Mouse (Mus musculus) forebrain, embryonic 13.5 days (tissue): Measurements from ENCODE around the gene Sparc. TPM values are rescaled to one million over a fixed set of nuclear protein-coding genes. Genes with fewer than 3 reads are reported as not detected.

ENCODE experiments used
- ATAC-seq: fragments of 200-750 bp; cut with Nextera tagmentation; 2 replicates; pipeline ENCODE4 v1.8.0; 2017
- H3K27ac ChIP-seq: fragments of 300-500 bp; sonication (generic); 2 replicates; pipeline ENCODE4 v1.5.1; 2015; ENCODE audit warnings: inconsistent platforms, mild to moderate bottlenecking, moderate library complexity
- H3K27me3 ChIP-seq: fragments of 300-500 bp; sonication (generic); 2 replicates; pipeline ENCODE4 v1.6.1; 2015; ENCODE audit warnings: mild to moderate bottlenecking, inconsistent platforms
- H3K36me3 ChIP-seq: fragments of 300-500 bp; sonication (generic); 2 replicates; pipeline ENCODE4 v1.6.1; 2015; ENCODE audit warnings: mild to moderate bottlenecking, inconsistent platforms; ENCODE audit not compliant: poor library complexity, severe bottlenecking
- H3K4me1 ChIP-seq: fragments of 300-500 bp; sonication (generic); 2 replicates; pipeline ENCODE4 v1.6.1; 2015; ENCODE audit warnings: inconsistent platforms
- H3K4me2 ChIP-seq: fragments of 300-500 bp; sonication (generic); 2 replicates; pipeline ENCODE4 v1.6.1; 2015; ENCODE audit warnings: inconsistent platforms, mild to moderate bottlenecking, moderate library complexity
- H3K4me3 ChIP-seq: fragments of 300-500 bp; sonication (generic); 2 replicates; pipeline ENCODE4 v1.5.1; 2015; ENCODE audit warnings: mild to moderate bottlenecking, inconsistent platforms
- H3K9ac ChIP-seq: fragments of 300-500 bp; sonication (generic); 2 replicates; pipeline ENCODE4 v1.6.1; 2015; ENCODE audit warnings: mild to moderate bottlenecking, inconsistent platforms
- H3K9me3 ChIP-seq: fragments of 300-500 bp; sonication (generic); replicated peaks from 2 replicates; pipeline ENCODE4 v1.6.1; 2016; ENCODE audit warnings: inconsistent platforms
- WGBS: fragments of 180-500 bp; shearing (Covaris S2); methylation state at CpG from one replicate; pipeline ENCODE4 v1.1.7; 2015; 5-methylcytosine and 5-hydroxymethylcytosine counted together
- polyA plus RNA-seq: library from polyadenylated mRNA; unstranded; fragments of >200 nt; fragmentation: Nextera tagmentation; extraction: Ambion mirVana; gene quantifications from 2 replicates; pipeline ENCODE4 v1.2.1, GENCODE M21; 2015

The Sparc gene
- polyA plus RNA-seq, 1 experiment from 2014 or later = 273 TPM

- Histone ChIP-seq H3K4me3 (no peak overlapping the region), H3K27ac (no peak overlapping the region), H3K4me2 (no peak overlapping the region), H3K4me1 (no peaks in the 10 kb centered on the region; the same call in 1 of the 2 replicates), H3K36me3 (peaks cover 19% of the 10 kb centered on the region; the same call in 1 of the 2 replicates), H3K9me3 (no peaks in the 10 kb centered on the region), H3K27me3 (no peaks in the 10 kb centered on the region), H3K9ac (no peak overlapping the region)
- WGBS = 84% methylated on average over 2 of the region's 2 CpGs
- ATAC-seq = no peak
These were observed 25.9 kb downstream of the Sparc start for GRCm38 (mm10) chr11:55397036-55397435.

- Histone ChIP-seq H3K9me3 (no peaks in the 10 kb centered on the region), H3K4me1 (no peaks in the 10 kb centered on the region; the same call in 1 of the 2 replicates), H3K4me3 (no peak overlapping the region), H3K27ac (no peak overlapping the region), H3K27me3 (no peaks in the 10 kb centered on the region), H3K9ac (no peak overlapping the region), H3K4me2 (no peak overlapping the region), H3K36me3 (peaks cover 13% of the 10 kb centered on the region; the same call in 1 of the 2 replicates)
- 85% methylated on average over 7 of the region's 7 CpGs for WGBS
- ATAC-seq = no peak
These were observed 27.8 kb downstream of the Sparc start for GRCm38 (mm10) chr11:55395073-55395642.

DNA sequence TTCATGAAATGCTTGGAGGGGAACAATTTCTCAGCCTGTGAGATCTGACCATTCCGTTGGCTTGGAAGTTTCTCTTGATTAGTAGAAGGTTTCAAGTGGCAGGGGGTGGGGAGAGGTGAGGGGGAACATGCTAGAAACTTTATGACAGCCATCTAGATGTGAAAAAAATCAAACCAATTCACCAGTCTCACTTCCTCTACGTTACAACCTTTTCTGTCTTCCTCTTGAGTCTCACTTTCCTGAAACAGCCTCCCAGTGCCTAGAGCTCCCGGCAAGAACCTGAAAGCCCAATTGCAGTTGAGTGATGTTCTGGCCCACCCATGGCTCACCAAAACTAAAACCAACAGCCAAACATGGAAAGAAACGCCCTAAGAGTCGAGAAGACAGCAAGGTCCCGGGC, 28.4 kb downstream of the Sparc start:
- 83% methylated on average over 6 of the region's 6 CpGs for whole genome bisulfite sequencing
- no peak for ATAC-seq
- no peak overlapping the region for H3K4me3 ChIP-seq
- H3K9me3 ChIP-seq = no peaks in the 10 kb centered on the region
- no peak overlapping the region for H3K4me2 ChIP-seq
- no peak overlapping the region for H3K9ac ChIP-seq
- no peaks in the 10 kb centered on the region; the same call in 1 of the 2 replicates for H3K4me1 ChIP-seq
- H3K27ac ChIP-seq = no peak overlapping the region
- peaks cover 8% of the 10 kb centered on the region; the same call in 1 of the 2 replicates for H3K36me3 ChIP-seq
- H3K27me3 ChIP-seq = no peaks in the 10 kb centered on the region

- no peaks in the 10 kb centered on the region for H3K27me3 ChIP-seq
- 18% methylated on average over 10 of the region's 10 CpGs for WGBS
- peak; percentile 77 for ATAC-seq
- H3K4me1 ChIP-seq = no peaks in the 10 kb centered on the region; the same call in 1 of the 2 replicates
- peak overlapping the region; percentile 29 for H3K4me2 ChIP-seq
- H3K4me3 ChIP-seq = no peak overlapping the region
- H3K9ac ChIP-seq = no peak overlapping the region
- 0 out of 2 replicates have a peak, but pooled peaks cover 3% of the 10 kb centered on the region for H3K36me3 ChIP-seq
- H3K9me3 ChIP-seq = no peaks in the 10 kb centered on the region
- no peak overlapping the region for H3K27ac ChIP-seq
These were observed 30.5 kb downstream of the Sparc start for GRCm38 (mm10) chr11:55392474-55392873.

GRCm38 (mm10) chr11:55389778-55390177, 33.2 kb downstream of the Sparc start:
- no peak for ATAC-seq
- no peak overlapping the region for H3K27ac ChIP-seq
- no peaks in the 10 kb centered on the region; the same call in 1 of the 2 replicates for H3K4me1 ChIP-seq
- no peaks in the 10 kb centered on the region for H3K9me3 ChIP-seq
- H3K36me3 ChIP-seq = no peaks in the 10 kb centered on the region
- whole genome bisulfite sequencing = 0% methylated on average over 2 of the region's 2 CpGs
- no peak overlapping the region for H3K9ac ChIP-seq
- peaks cover 5% of the 10 kb centered on the region; the same call in 1 of the 2 replicates for H3K27me3 ChIP-seq
- H3K4me2 ChIP-seq = no peak overlapping the region
- no peak overlapping the region for H3K4me3 ChIP-seq

GRCm38 (mm10) chr11:55387576-55387975, 35.4 kb downstream of the Sparc start:
- peaks cover 5% of the 10 kb centered on the region; the same call in 1 of the 2 replicates for H3K27me3 ChIP-seq
- no peaks in the 10 kb centered on the region for H3K36me3 ChIP-seq
- H3K9me3 ChIP-seq = no peaks in the 10 kb centered on the region
- no peak for ATAC-seq
- WGBS = 53% methylated on average over 8 of the region's 8 CpGs
- no peak overlapping the region for H3K9ac ChIP-seq
- no peak overlapping the region for H3K4me3 ChIP-seq
- no peaks in the 10 kb centered on the region for H3K4me1 ChIP-seq
- H3K4me2 ChIP-seq = 0 out of 2 replicates have a peak overlapping the region, but pooled peaks have one; percentile 7
- no peak overlapping the region for H3K27ac ChIP-seq

DNA sequence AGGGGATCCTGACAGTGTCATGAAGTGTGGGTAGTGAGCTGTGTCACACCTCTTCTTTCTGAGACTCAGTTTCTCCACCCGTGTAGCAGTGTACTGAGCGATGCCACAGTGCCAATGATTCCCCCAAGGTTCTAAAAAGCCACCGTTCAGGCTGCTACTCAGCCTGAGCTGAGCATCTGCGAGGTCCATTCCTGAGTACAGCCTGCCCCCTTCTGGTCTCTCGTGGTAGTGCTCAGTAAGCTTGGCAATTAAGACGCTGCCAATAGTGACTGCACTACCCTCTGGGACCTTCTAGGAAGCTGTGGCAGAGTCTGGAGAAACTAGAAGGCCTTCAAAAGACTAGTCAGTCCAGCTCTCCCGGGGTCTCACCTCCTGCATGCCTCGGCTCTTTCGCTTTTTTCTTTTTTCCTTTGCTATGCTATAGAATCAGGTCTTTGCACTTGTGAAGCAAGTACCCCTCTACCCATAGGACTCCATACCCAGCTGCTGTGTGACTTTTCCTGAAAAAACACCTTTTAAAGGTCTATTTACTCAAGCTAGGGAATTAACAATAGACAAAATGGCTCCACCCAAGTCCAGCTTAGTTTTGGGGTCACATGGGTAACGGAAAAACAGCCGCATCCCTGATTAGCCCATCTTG, 36.4 kb downstream of the Sparc start:
- no peak overlapping the region for H3K27ac ChIP-seq
- H3K36me3 ChIP-seq = no peaks in the 10 kb centered on the region
- WGBS = 15% methylated on average over 11 of the region's 11 CpGs
- ATAC-seq = peak; percentile 87
- H3K9me3 ChIP-seq = no peaks in the 10 kb centered on the region
- H3K9ac ChIP-seq = no peak overlapping the region
- H3K4me1 ChIP-seq = no peaks in the 10 kb centered on the region
- no peak overlapping the region for H3K4me3 ChIP-seq
- no peak overlapping the region for H3K4me2 ChIP-seq
- H3K27me3 ChIP-seq = peaks cover 5% of the 10 kb centered on the region; the same call in 1 of the 2 replicates

GRCm38 (mm10) chr11:55383463-55384045, 39.4 kb downstream of the Sparc start:
- Histone ChIP-seq H3K9me3 (no peaks in the 10 kb centered on the region), H3K9ac (no peak overlapping the region), H3K4me3 (no peak overlapping the region), H3K4me1 (peaks cover under 1% of the 10 kb centered on the region; the same call in 1 of the 2 replicates), H3K4me2 (no peak overlapping the region), H3K36me3 (no peaks in the 10 kb centered on the region), H3K27ac (no peak overlapping the region), H3K27me3 (peaks cover 5% of the 10 kb centered on the region; the same call in 1 of the 2 replicates)
- ATAC-seq = no peak
- 25% methylated on average over 6 of the region's 6 CpGs for WGBS

GRCm38 (mm10) chr11:55380908-55381307, 42.1 kb downstream of the Sparc start:
- ATAC-seq = no peak
- no peak overlapping the region for H3K4me3 ChIP-seq
- H3K27ac ChIP-seq = no peak overlapping the region
- H3K36me3 ChIP-seq = no peaks in the 10 kb centered on the region
- 63% methylated on average over 6 of the region's 6 CpGs for WGBS
- peaks cover 6% of the 10 kb centered on the region; the same call in 1 of the 2 replicates for H3K4me1 ChIP-seq
- no peak overlapping the region for H3K4me2 ChIP-seq
- H3K9ac ChIP-seq = no peak overlapping the region
- no peaks in the 10 kb centered on the region for H3K27me3 ChIP-seq
- H3K9me3 ChIP-seq = no peaks in the 10 kb centered on the region

- ATAC-seq = peak; percentile 75
- no peak overlapping the region for H3K4me3 ChIP-seq
- 0 out of 2 replicates have a peak, but pooled peaks cover 5% of the 10 kb centered on the region for H3K27me3 ChIP-seq
- no peaks in the 10 kb centered on the region for H3K36me3 ChIP-seq
- H3K9me3 ChIP-seq = no peaks in the 10 kb centered on the region
- H3K9ac ChIP-seq = no peak overlapping the region
- no peak overlapping the region for H3K4me2 ChIP-seq
- H3K4me1 ChIP-seq = peaks cover 6% of the 10 kb centered on the region; the same call in 1 of the 2 replicates
- H3K27ac ChIP-seq = no peak overlapping the region
- WGBS = 63% methylated on average over 5 of the region's 5 CpGs
These were observed 44.6 kb downstream of the Sparc start for GRCm38 (mm10) chr11:55378371-55378770.

DNA sequence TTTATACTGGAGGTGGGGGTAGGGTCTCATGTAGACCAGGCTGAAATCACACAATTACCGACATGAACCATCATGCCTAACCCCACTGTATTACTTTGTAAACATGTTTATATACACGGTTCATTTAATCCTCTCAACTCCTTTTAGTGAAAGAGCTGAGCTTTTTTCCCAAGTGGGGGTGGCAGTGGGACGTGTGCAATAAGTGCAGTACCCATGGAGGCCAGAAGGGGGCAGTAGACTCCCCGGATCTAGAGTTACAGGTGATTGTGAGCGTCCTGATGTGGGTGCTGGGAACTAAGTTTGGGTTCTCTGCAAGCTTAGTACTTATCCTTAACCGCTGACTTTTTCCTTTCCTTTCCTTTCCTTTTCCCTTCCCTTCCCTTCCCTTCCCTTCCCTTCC, 49.1 kb downstream of the Sparc start:
- H3K4me2 ChIP-seq = no peak overlapping the region
- no peak overlapping the region for H3K27ac ChIP-seq
- H3K27me3 ChIP-seq = 0 out of 2 replicates have a peak, but pooled peaks cover 5% of the 10 kb centered on the region
- no peaks in the 10 kb centered on the region for H3K9me3 ChIP-seq
- WGBS = 57% methylated on average over 6 of the region's 6 CpGs
- no peaks in the 10 kb centered on the region for H3K36me3 ChIP-seq
- no peak for ATAC-seq
- H3K9ac ChIP-seq = no peak overlapping the region
- no peak overlapping the region for H3K4me3 ChIP-seq
- H3K4me1 ChIP-seq = peaks cover 6% of the 10 kb centered on the region; the same call in 1 of the 2 replicates

DNA sequence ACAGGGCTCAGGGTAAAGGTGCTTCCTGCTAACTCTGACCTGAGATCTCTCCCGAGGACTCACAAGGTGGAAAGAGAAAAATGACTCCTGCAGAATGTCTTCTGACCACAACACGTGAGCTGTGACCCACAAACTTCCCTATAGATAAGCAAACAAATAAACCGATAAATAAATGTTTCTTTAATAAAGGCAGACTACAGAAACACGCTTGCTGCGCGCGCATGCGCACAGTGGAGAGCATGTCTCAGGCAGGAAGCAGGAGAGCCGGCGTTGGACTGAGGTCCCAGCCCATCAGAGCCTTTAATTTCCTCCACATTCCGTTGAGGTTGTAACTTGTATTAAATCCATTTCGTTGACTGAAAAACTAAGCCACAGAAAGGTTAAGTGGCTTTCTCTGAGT, 49.6 kb downstream of the Sparc start:
- H3K36me3 ChIP-seq = no peaks in the 10 kb centered on the region
- no peak overlapping the region for H3K27ac ChIP-seq
- 0 out of 2 replicates have a peak, but pooled peaks cover 5% of the 10 kb centered on the region for H3K27me3 ChIP-seq
- no peak overlapping the region for H3K9ac ChIP-seq
- H3K4me2 ChIP-seq = no peak overlapping the region
- no peaks in the 10 kb centered on the region for H3K9me3 ChIP-seq
- peaks cover 3% of the 10 kb centered on the region; the same call in 1 of the 2 replicates for H3K4me1 ChIP-seq
- no peak overlapping the region for H3K4me3 ChIP-seq
- ATAC-seq = no peak
- WGBS = 91% methylated on average over 12 of the region's 12 CpGs
